8 mouse cellular contexts compared by ENCODE assay signal in genomic region chr19:4294381-4295097, GRCm38 (mm10). TPM values are rescaled to one million over a fixed set of nuclear protein-coding genes. Genes with fewer than 3 reads are reported as not detected.
DNase-seq lines count a peak whose midpoint lies in the region; ATAC-seq and TF ChIP-seq lines count a peak whose summit lies in the region.

No protein-coding gene starts in this region.

- 0 out of 2 replicates have a peak overlapping the region, but pooled peaks have one; percentile 6 for H3K27ac ChIP-seq in midbrain, postnatal 0 days (ENCODE audit: low read depth, low read length)
- H3K27ac ChIP-seq in midbrain, embryonic 14.5 days (replicated peaks; ENCODE audit: low read depth, low read length), result no peak overlapping the region
- H3K27ac ChIP-seq in embryonic facial prominence, embryonic 12.5 days, result no peak overlapping the region
- peak overlapping the region; percentile 43 for H3K27ac ChIP-seq in intestine, embryonic 16.5 days (ENCODE audit: low read length)

- no peak overlapping the region for H3K4me2 ChIP-seq in midbrain, postnatal 0 days (ENCODE audit: low read depth, low read length, poor library complexity, severe bottlenecking)
- H3K4me2 ChIP-seq in midbrain, embryonic 14.5 days (ENCODE audit: low read length), result no peak overlapping the region
- no peak overlapping the region for H3K4me2 ChIP-seq in embryonic facial prominence, embryonic 12.5 days (replicated peaks)
- no peak overlapping the region for H3K4me2 ChIP-seq in intestine, embryonic 16.5 days (ENCODE audit: low read depth, low read length)

- 81% methylated on average over 14 of the region's 14 CpGs for WGBS in midbrain, postnatal 0 days
- 75% methylated on average over 14 of the region's 14 CpGs for WGBS in midbrain, embryonic 14.5 days
- WGBS in embryonic facial prominence, embryonic 12.5 days, result 70% methylated on average over 14 of the region's 14 CpGs
- 61% methylated on average over 14 of the region's 14 CpGs for WGBS in intestine, embryonic 16.5 days
- 32% methylated on average over 14 of the region's 14 CpGs for WGBS in lung, adult 2 months

- TF ChIP-seq CTCF in midbrain, postnatal 0 days (IDR thresholded peaks at IDR 0.05), result no peak
- TF ChIP-seq CTCF in lung, adult 2 months (IDR thresholded peaks at IDR 0.05; ENCODE audit: insufficient read depth, low read length), result no peak

- no peak overlapping the region for H3K9ac ChIP-seq in midbrain, postnatal 0 days (replicated peaks; ENCODE audit: low read length, poor library complexity, severe bottlenecking)
- H3K9ac ChIP-seq in midbrain, embryonic 14.5 days (replicated peaks; ENCODE audit: low read length), result no peak overlapping the region
- H3K9ac ChIP-seq in embryonic facial prominence, embryonic 12.5 days, result 0 out of 2 replicates have a peak overlapping the region, but pooled peaks have one; percentile 15
- no peak overlapping the region for H3K9ac ChIP-seq in intestine, embryonic 16.5 days (ENCODE audit: low read depth, low read length)

- peaks cover 42% of the 10 kb centered on the region for H3K36me3 ChIP-seq in midbrain, postnatal 0 days (ENCODE audit: insufficient read depth, low read length)
- peaks cover 35% of the 10 kb centered on the region for H3K36me3 ChIP-seq in midbrain, embryonic 14.5 days (ENCODE audit: control insufficient read depth, insufficient read depth, low read length)
- peaks cover 50% of the 10 kb centered on the region for H3K36me3 ChIP-seq in embryonic facial prominence, embryonic 12.5 days
- H3K36me3 ChIP-seq in intestine, embryonic 16.5 days (ENCODE audit: control insufficient read depth, insufficient read depth, low read length), result peaks cover 17% of the 10 kb centered on the region
- peaks cover 20% of the 10 kb centered on the region for H3K36me3 ChIP-seq in splenic B cell, adult 2 months (ENCODE audit: control insufficient read depth, insufficient read depth, low read length, poor library complexity, severe bottlenecking)

- DNase-seq in midbrain, postnatal 0 days (ENCODE audit: low spot score), result peak; percentile 5
- DNase-seq in midbrain, embryonic 14.5 days, result no peak
- DNase-seq in lung, adult 2 months, result peak; percentile 52
- peak; percentile 89 for DNase-seq in splenic B cell, adult 2 months (ENCODE audit: low read depth, low spot score)
- DNase-seq in testis, postnatal 14 days (ENCODE audit: low spot score), result no peak
- no peak for DNase-seq in cerebellum, adult 9-11 months

- no peak overlapping the region for H3K4me3 ChIP-seq in midbrain, postnatal 0 days (ENCODE audit: low read depth, low read length)
- H3K4me3 ChIP-seq in midbrain, embryonic 14.5 days (replicated peaks; ENCODE audit: low read depth, low read length), result no peak overlapping the region
- no peak overlapping the region for H3K4me3 ChIP-seq in embryonic facial prominence, embryonic 12.5 days
- H3K4me3 ChIP-seq in intestine, embryonic 16.5 days (ENCODE audit: low read length), result no peak overlapping the region
- no peak overlapping the region for H3K4me3 ChIP-seq in lung, adult 2 months (replicated peaks; ENCODE audit: extremely low read depth, low read depth, low read length)

- ATAC-seq in midbrain, postnatal 0 days (ENCODE audit: low FRiP score), result no peak
- no peak for ATAC-seq in midbrain, embryonic 14.5 days (ENCODE audit: low FRiP score, low TSS enrichment)
- no peak for ATAC-seq in embryonic facial prominence, embryonic 12.5 days (ENCODE audit: insufficient number of reproducible peaks, insufficient read depth, low FRiP score, low TSS enrichment)
- no peak for ATAC-seq in intestine, embryonic 16.5 days

- no peaks in the 10 kb centered on the region for H3K27me3 ChIP-seq in midbrain, postnatal 0 days (ENCODE audit: insufficient read depth, low read length)
- H3K27me3 ChIP-seq in midbrain, embryonic 14.5 days (ENCODE audit: control insufficient read depth, insufficient read depth, low read length), result no peaks in the 10 kb centered on the region
- H3K27me3 ChIP-seq in embryonic facial prominence, embryonic 12.5 days, result no peaks in the 10 kb centered on the region
- H3K27me3 ChIP-seq in intestine, embryonic 16.5 days (replicated peaks; ENCODE audit: control insufficient read depth, insufficient read depth, low read length), result no peaks in the 10 kb centered on the region
- H3K27me3 ChIP-seq in splenic B cell, adult 2 months (ENCODE audit: control insufficient read depth, insufficient read depth, low read length, poor library complexity, severe bottlenecking), result no peaks in the 10 kb centered on the region

- no peaks in the 10 kb centered on the region for H3K4me1 ChIP-seq in midbrain, postnatal 0 days (ENCODE audit: insufficient read depth, low read length)
- no peaks in the 10 kb centered on the region for H3K4me1 ChIP-seq in midbrain, embryonic 14.5 days (ENCODE audit: control insufficient read depth, insufficient read depth, low read length)
- 0 out of 2 replicates have a peak, but pooled peaks cover 9% of the 10 kb centered on the region for H3K4me1 ChIP-seq in embryonic facial prominence, embryonic 12.5 days
- H3K4me1 ChIP-seq in intestine, embryonic 16.5 days (ENCODE audit: control insufficient read depth, insufficient read depth, low read length), result peaks cover 15% of the 10 kb centered on the region
- H3K4me1 ChIP-seq in lung, adult 2 months (ENCODE audit: control insufficient read depth, insufficient read depth, low read length), result peaks cover 29% of the 10 kb centered on the region

- peak; percentile 15; the same call in 1 of the 2 replicates for TF ChIP-seq POLR2A in lung, adult 2 months (IDR thresholded peaks at IDR 0.05; ENCODE audit: borderline replicate concordance, extremely low read depth, low read depth, low read length)

- H3K9me3 ChIP-seq in midbrain, postnatal 0 days (ENCODE audit: low read length), result no peaks in the 10 kb centered on the region
- no peaks in the 10 kb centered on the region for H3K9me3 ChIP-seq in midbrain, embryonic 14.5 days (ENCODE audit: control insufficient read depth, low read length)
- no peaks in the 10 kb centered on the region for H3K9me3 ChIP-seq in embryonic facial prominence, embryonic 12.5 days
- H3K9me3 ChIP-seq in intestine, embryonic 16.5 days (ENCODE audit: control insufficient read depth, low read length), result no peaks in the 10 kb centered on the region

RNA-seq across cellular contexts. Expression of gene Grk2, which starts 11.5 kb away (rescaled TPM):
- total RNA-seq in midbrain, postnatal 0 days (2014; rRNA removed), result 152 and 257 TPM in 2 replicates
- 27.0 and 29.6 TPM in 2 replicates for polyA plus RNA-seq in midbrain, postnatal 0 days (2015; fragmentation: Nextera tagmentation; extraction: Ambion mirVana)
- polyA plus RNA-seq in midbrain, embryonic 14.5 days (2014; fragmentation: Nextera tagmentation; extraction: Ambion mirVana), result 29.0 and 30.0 TPM in 2 replicates
- 15.0 and 19.0 TPM in 2 replicates for polyA plus RNA-seq in embryonic facial prominence, embryonic 12.5 days (2016; fragmentation: Nextera tagmentation; extraction: Ambion mirVana)
- 15.3 and 15.4 TPM in 2 replicates for polyA plus RNA-seq in intestine, embryonic 16.5 days (2015; fragmentation: Nextera tagmentation; extraction: Ambion mirVana)
- polyA plus RNA-seq in lung, adult 2 months (2012; rRNA removed), result 110 and 120 TPM in 2 replicates

RNA-seq across cellular contexts. Expression of gene Ankrd13d, which starts 11.6 kb away (rescaled TPM):
- total RNA-seq in midbrain, postnatal 0 days (2014; rRNA removed), result 92.2 and 106 TPM in 2 replicates
- polyA plus RNA-seq in midbrain, postnatal 0 days (2015; fragmentation: Nextera tagmentation; extraction: Ambion mirVana), result 79.1 and 84.8 TPM in 2 replicates
- polyA plus RNA-seq in midbrain, embryonic 14.5 days (2014; fragmentation: Nextera tagmentation; extraction: Ambion mirVana), result 34.5 and 39.3 TPM in 2 replicates
- polyA plus RNA-seq in embryonic facial prominence, embryonic 12.5 days (2016; fragmentation: Nextera tagmentation; extraction: Ambion mirVana), result 11.0 and 13.4 TPM in 2 replicates
- polyA plus RNA-seq in intestine, embryonic 16.5 days (2015; fragmentation: Nextera tagmentation; extraction: Ambion mirVana), result 4.1 and 4.6 TPM in 2 replicates
- 7.3 and 8.4 TPM in 2 replicates for polyA plus RNA-seq in lung, adult 2 months (2012; rRNA removed)

RNA-seq across cellular contexts. Expression of gene Ssh3, which starts 25.6 kb away (rescaled TPM):
- total RNA-seq in midbrain, postnatal 0 days (2014; rRNA removed), result 40.6 and 67.7 TPM in 2 replicates
- polyA plus RNA-seq in midbrain, postnatal 0 days (2015; fragmentation: Nextera tagmentation; extraction: Ambion mirVana), result 18.6 and 20.7 TPM in 2 replicates
- polyA plus RNA-seq in midbrain, embryonic 14.5 days (2014; fragmentation: Nextera tagmentation; extraction: Ambion mirVana), result 8.8 and 12.8 TPM in 2 replicates
- 11.1 and 11.5 TPM in 2 replicates for polyA plus RNA-seq in embryonic facial prominence, embryonic 12.5 days (2016; fragmentation: Nextera tagmentation; extraction: Ambion mirVana)
- 31.8 and 33.6 TPM in 2 replicates for polyA plus RNA-seq in intestine, embryonic 16.5 days (2015; fragmentation: Nextera tagmentation; extraction: Ambion mirVana)
- 82.3 and 98.0 TPM in 2 replicates for polyA plus RNA-seq in lung, adult 2 months (2012; rRNA removed)

Comparison
In these comparisons a context has a peak if more than half of its experiments do, and no peak if none do; other contexts are left out.
1. DNase-seq: peak in midbrain, postnatal 0 days (single experiment), lung, adult 2 months (single experiment) and splenic B cell, adult 2 months (single experiment); none in midbrain, embryonic 14.5 days (single experiment), testis, postnatal 14 days (single experiment) and cerebellum, adult 9-11 months (single experiment).
2. H3K27ac ChIP-seq: peak in midbrain, postnatal 0 days (single experiment) and intestine, embryonic 16.5 days (single experiment); none in midbrain, embryonic 14.5 days (single experiment) and embryonic facial prominence, embryonic 12.5 days (single experiment).